Mouse (Mus musculus) testis, adult 2 months (tissue): Measurements from ENCODE around the gene Raver1.

Source experiments
- CTCF ChIP-seq: fragments of 200-500 bp; IDR thresholded peaks from 2 replicates; pipeline ENCODE4 v1.5.1; 2012; ENCODE audit warnings: low read depth, mild to moderate bottlenecking, inconsistent platforms, low read length, moderate library complexity; ENCODE audit not compliant: control insufficient read depth, insufficient read depth, insufficient replicate concordance
- POLR2A ChIP-seq: fragments of 200-500 bp; IDR thresholded peaks from 2 replicates; pipeline ENCODE4 v1.6.1; 2012; ENCODE audit warnings: low read depth, mild to moderate bottlenecking, inconsistent platforms, low read length, moderate library complexity; ENCODE audit not compliant: control insufficient read depth

- TF ChIP-seq POLR2A: no peak
- no peak for TF ChIP-seq CTCF
Observed at GRCm38 (mm10) chr9:21035586-21035985, 56.2 kb downstream of the Raver1 start.
